Comparison of ENCODE assay signal across 11 mouse cellular contexts in the genomic region with DNA sequence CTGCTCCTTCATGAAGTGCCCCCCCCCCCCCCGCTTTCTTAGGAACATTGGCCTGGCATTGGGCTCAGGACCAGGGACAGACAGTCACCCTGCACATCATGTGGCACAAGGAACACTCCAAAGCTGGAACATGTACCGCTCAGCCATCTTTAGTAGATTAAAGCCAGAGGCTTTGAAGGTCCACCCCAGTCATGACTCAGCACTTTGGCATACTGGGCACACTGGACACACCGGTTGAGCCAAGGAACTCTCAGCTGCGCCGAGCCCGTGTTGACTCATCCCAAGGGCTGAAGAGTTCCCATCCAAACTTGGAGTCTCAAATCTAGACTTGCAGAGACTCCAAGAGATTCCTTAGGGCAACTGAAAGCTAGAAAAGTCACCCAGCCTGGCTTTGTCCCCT.
DNase-seq lines count a peak whose midpoint lies in the region; ATAC-seq and TF ChIP-seq lines count a peak whose summit lies in the region.
"Had no signal": no experiment of that assay in that cellular context is flagged by ENCODE, and none has a peak within 500 bp of the region (broad histone marks: within the 10 kb centered on the region; RNA-seq: fewer than 3 reads in every experiment).

No protein-coding gene starts in this region.

- TF ChIP-seq CTCF in embryonic fibroblast, embryonic 13.5 days (IDR thresholded peaks at IDR 0.05; ENCODE audit: borderline replicate concordance, insufficient read depth, low read length) = no peak
- no peak for TF ChIP-seq CTCF in lung, adult 2 months (IDR thresholded peaks at IDR 0.05; ENCODE audit: insufficient read depth, low read length)

- peak; percentile 29 for DNase-seq in testis, postnatal 14 days (ENCODE audit: low spot score)
- no peak for DNase-seq in testis, postnatal 10 days (ENCODE audit: low spot score)
- peak; percentile 54 for DNase-seq in lung, adult 2 months
- no peak for DNase-seq in hindbrain, embryonic 11.5 days (ENCODE audit: low spot score)
- no peak for DNase-seq in left cerebral cortex, postnatal 36 days (ENCODE audit: low spot score in 2 of 2)
- DNase-seq: right cerebral cortex, adult 18-20 months had no signal

- H3K36me3 ChIP-seq in hindbrain, embryonic 11.5 days (ENCODE audit: control insufficient read depth, insufficient read depth, low read length) = no peaks in the 10 kb centered on the region
- H3K36me3 ChIP-seq: G1E had no signal

- no peaks in the 10 kb centered on the region for H3K9me3 ChIP-seq in hindbrain, embryonic 11.5 days (ENCODE audit: control insufficient read depth, low read length)
- H3K9me3 ChIP-seq: G1E had no signal

- 49% methylated on average over 6 of the region's 6 CpGs for WGBS in lung, adult 2 months
- WGBS in hindbrain, embryonic 11.5 days = 92% methylated on average over 6 of the region's 6 CpGs

- TF ChIP-seq POLR2A in embryonic fibroblast, embryonic 13.5 days (IDR thresholded peaks at IDR 0.05; ENCODE audit: low read depth, low read length) = no peak
- TF ChIP-seq POLR2A in lung, adult 2 months (IDR thresholded peaks at IDR 0.05; ENCODE audit: borderline replicate concordance, extremely low read depth, low read depth, low read length) = no peak

- H3K4me1 ChIP-seq in embryonic fibroblast, embryonic 13.5 days (ENCODE audit: control insufficient read depth, insufficient read depth, low read length) = no peaks in the 10 kb centered on the region; the same call in 1 of the 2 replicates
- 0 out of 2 replicates have a peak, but pooled peaks cover 5% of the 10 kb centered on the region for H3K4me1 ChIP-seq in lung, adult 2 months (ENCODE audit: control insufficient read depth, insufficient read depth, low read length)
- H3K4me1 ChIP-seq in hindbrain, embryonic 11.5 days (replicated peaks; ENCODE audit: control insufficient read depth, insufficient read depth, low read length) = no peaks in the 10 kb centered on the region

- H3K4me2 ChIP-seq in hindbrain, embryonic 11.5 days (replicated peaks; ENCODE audit: low read depth, low read length) = no peak overlapping the region

- H3K27ac ChIP-seq in embryonic fibroblast, embryonic 13.5 days (ENCODE audit: insufficient read depth, low read length) = peak overlapping the region; percentile 70
- no peak overlapping the region for H3K27ac ChIP-seq in hindbrain, embryonic 11.5 days (ENCODE audit: low read depth, low read length)
- H3K27ac ChIP-seq: liver, embryonic 14.5 days had no signal

- H3K9ac ChIP-seq in hindbrain, embryonic 11.5 days (ENCODE audit: low read depth, low read length) = no peak overlapping the region
- H3K9ac ChIP-seq: liver, embryonic 14.5 days had no signal

- H3K27me3 ChIP-seq in hindbrain, embryonic 11.5 days (ENCODE audit: control insufficient read depth, insufficient read depth, low read length) = no peaks in the 10 kb centered on the region

- no peak for ATAC-seq in megakaryocyte, adult 5-6 weeks (ENCODE audit: poor library complexity, severe bottlenecking)
- no peak for ATAC-seq in cerebellum, adult (ENCODE audit: insufficient number of reproducible peaks, low FRiP score, low TSS enrichment)
- ATAC-seq in hindbrain, embryonic 11.5 days (ENCODE audit: low FRiP score) = no peak

- H3K4me3 ChIP-seq in embryonic fibroblast, embryonic 13.5 days (ENCODE audit: insufficient read depth, low read length) = no peak overlapping the region
- no peak overlapping the region for H3K4me3 ChIP-seq in lung, adult 2 months (replicated peaks; ENCODE audit: extremely low read depth, low read depth, low read length)
- H3K4me3 ChIP-seq in hindbrain, embryonic 11.5 days (ENCODE audit: low read depth, low read length) = no peak overlapping the region

- intact Hi-C loops in left cerebral cortex, postnatal 36 days (cut with DNase I) = no loop called here

Comparison
In these comparisons a context has a peak if more than half of its experiments do, and no peak if none do; other contexts are left out.
1. DNase-seq: peak in testis, postnatal 14 days (single experiment) and lung, adult 2 months (single experiment); none in testis, postnatal 10 days (single experiment), hindbrain, embryonic 11.5 days (single experiment) and left cerebral cortex, postnatal 36 days (0 of 2).